Mouse (Mus musculus): ENCODE measurements around the gene Aatk.

DNA sequence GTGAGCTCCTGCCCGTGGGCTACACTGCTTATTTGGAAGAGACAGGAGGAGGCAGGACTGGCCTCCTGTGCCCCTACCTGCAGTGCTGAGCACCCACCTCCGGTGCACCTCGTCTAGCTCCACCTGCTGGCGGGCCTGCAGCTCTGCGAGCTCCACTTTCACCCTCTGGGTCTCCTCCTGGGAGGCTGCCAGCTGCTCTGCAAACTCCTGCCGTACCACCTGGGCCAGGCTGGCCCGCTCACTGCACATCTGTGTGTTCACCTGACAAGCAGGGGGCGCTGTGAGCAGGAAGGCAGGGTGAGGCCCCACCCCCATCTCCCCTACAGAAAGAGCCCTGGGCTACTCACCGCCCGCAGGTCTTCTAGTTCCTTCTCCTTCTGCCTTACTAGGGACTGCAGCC is 18.3 kb upstream of the Aatk start:
- TF ChIP-seq CTCF (IDR thresholded peaks at IDR 0.05) (peak; percentile 90), EP300 (IDR thresholded peaks at IDR 0.05) (no peak)
